Mouse (Mus musculus) brain, embryonic 14.5 days (tissue): ENCODE results near the gene Gm20695.

Experiments used
- CTCF ChIP-seq: fragments of 200-500 bp; IDR thresholded peaks from 2 replicates; pipeline ENCODE4 v1.5.1; 2012; ENCODE audit warnings: inconsistent platforms, mild to moderate bottlenecking, moderate library complexity, borderline replicate concordance; ENCODE audit not compliant: insufficient read depth, insufficient read length; ENCODE audit errors: extremely low read depth
- POLR2A ChIP-seq: fragments of 200-500 bp; IDR thresholded peaks from 2 replicates; pipeline ENCODE4 v1.6.1; 2012; ENCODE audit warnings: mild to moderate bottlenecking, inconsistent platforms, borderline replicate concordance; ENCODE audit not compliant: poor library complexity, insufficient read depth, insufficient read length, severe bottlenecking; ENCODE audit errors: extremely low read depth

DNA sequence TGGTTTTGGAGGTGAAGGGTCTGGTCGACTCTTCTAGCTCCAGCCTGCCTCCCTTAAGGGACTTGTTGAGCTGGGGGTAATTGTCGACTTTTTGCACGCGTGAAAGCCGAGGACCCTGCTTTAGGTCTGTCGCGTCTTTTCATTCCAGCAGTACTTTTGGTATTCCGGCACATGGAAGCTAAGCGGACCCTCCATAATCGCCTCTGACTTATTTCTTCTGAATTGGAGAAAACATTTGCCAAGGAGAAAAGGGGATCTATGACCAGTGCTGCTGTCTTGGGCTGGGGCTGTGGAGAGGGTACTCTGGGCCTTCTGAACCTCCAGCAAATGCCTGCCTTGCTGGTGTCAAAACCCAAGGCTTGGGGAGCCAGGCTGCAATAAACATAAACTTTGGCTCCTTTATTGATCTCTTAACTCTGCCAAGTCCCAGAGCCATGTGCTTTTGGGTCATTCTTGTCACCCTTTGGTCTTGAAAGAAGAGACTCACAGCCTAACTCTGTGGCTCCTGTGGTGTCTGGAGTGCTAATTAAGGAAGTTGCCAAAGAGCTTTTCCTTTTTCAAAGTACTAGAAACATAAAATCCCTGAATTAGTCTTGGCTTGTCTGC lies 720 bp downstream of the Gm20695 start:
- TF ChIP-seq POLR2A (no peak), CTCF (no peak)
